Mouse (Mus musculus) midbrain, embryonic 14.5 days (tissue): ENCODE results near the gene Etaa1. TPM values are rescaled to one million over a fixed set of nuclear protein-coding genes. Genes with fewer than 3 reads are reported as not detected.
"Not testable (repeated sequence)": the region's sequence is repeated elsewhere in the genome, so short reads cannot be mapped to it uniquely, and the experiment has no call there.

Source experiments
- ATAC-seq: fragments of 200-750 bp; cut with Nextera tagmentation; 2 replicates; pipeline ENCODE4 v1.8.0; 2017; ENCODE audit warnings: moderate number of reproducible peaks, moderate library complexity; ENCODE audit not compliant: low FRiP score, low TSS enrichment
- DNase-seq: peaks from one replicate; pipeline ENCODE4 v3.0.0-alpha.2; 2015
- H3K27ac ChIP-seq: fragments of 300-500 bp; sonication (generic); replicated peaks from 2 replicates; pipeline ENCODE4 v1.5.1; 2014; ENCODE audit warnings: mild to moderate bottlenecking, low read depth, low read length, moderate library complexity
- H3K27me3 ChIP-seq: fragments of 300-500 bp; sonication (generic); 2 replicates; pipeline ENCODE4 v1.6.1; 2014; ENCODE audit warnings: low read length, control low read depth, mixed read lengths; ENCODE audit not compliant: control insufficient read depth, insufficient read depth
- H3K36me3 ChIP-seq: fragments of 300-500 bp; sonication (generic); 2 replicates; pipeline ENCODE4 v1.6.1; 2014; ENCODE audit warnings: low read length, control low read depth; ENCODE audit not compliant: control insufficient read depth, insufficient read depth
- H3K4me1 ChIP-seq: fragments of 300-500 bp; sonication (generic); 2 replicates; pipeline ENCODE4 v1.6.1; 2014; ENCODE audit warnings: mild to moderate bottlenecking, antibody characterized with exemption, low read length, control low read depth; ENCODE audit not compliant: control insufficient read depth, insufficient read depth
- H3K4me2 ChIP-seq: fragments of 300-500 bp; sonication (generic); 2 replicates; pipeline ENCODE4 v1.6.1; 2014; ENCODE audit warnings: mild to moderate bottlenecking, low read length, moderate library complexity
- H3K4me3 ChIP-seq: fragments of 300-500 bp; sonication (generic); replicated peaks from 2 replicates; pipeline ENCODE4 v1.5.1; 2014; ENCODE audit warnings: low read depth, low read length
- H3K9ac ChIP-seq: fragments of 300-500 bp; sonication (generic); replicated peaks from 2 replicates; pipeline ENCODE4 v1.6.1; 2014; ENCODE audit warnings: mild to moderate bottlenecking, low read length, moderate library complexity
- H3K9me3 ChIP-seq: fragments of 300-500 bp; sonication (generic); 2 replicates; pipeline ENCODE4 v1.6.1; 2016; ENCODE audit warnings: low read length, control low read depth, mixed read lengths; ENCODE audit not compliant: control insufficient read depth
- WGBS: fragments of 180-500 bp; shearing (Covaris S2); extraction: QIAGEN DNeasy Blood & Tissue Kit; methylation state at CpG from one replicate; pipeline ENCODE4 v1.1.7; 2014; 5-methylcytosine and 5-hydroxymethylcytosine counted together
- polyA plus RNA-seq: library from polyadenylated mRNA; unstranded; fragments of >200 nt; fragmentation: Nextera tagmentation; extraction: Ambion mirVana; gene quantifications from 2 replicates; pipeline ENCODE4 v1.2.1, GENCODE M21; 2014

The Etaa1 gene
- polyA plus RNA-seq, 1 experiment from 2014 or later: 10.4 TPM

- no peak overlapping the region for H3K4me2 ChIP-seq
- ATAC-seq: no peak
- DNase-seq: no peak
- H3K9me3 ChIP-seq: no peaks in the 10 kb centered on the region
- H3K4me3 ChIP-seq: no peak overlapping the region
- H3K36me3 ChIP-seq: 0 out of 2 replicates have a peak, but pooled peaks cover 3% of the 10 kb centered on the region
- H3K4me1 ChIP-seq: no peaks in the 10 kb centered on the region
- H3K27ac ChIP-seq: no peak overlapping the region
- H3K27me3 ChIP-seq: no peaks in the 10 kb centered on the region
- no peak overlapping the region for H3K9ac ChIP-seq
These were observed 15.7 kb downstream of the Etaa1 start for GRCm38 (mm10) chr11:17937931-17938330.

GRCm38 (mm10) chr11:17917905-17918304 is 35.8 kb downstream of the Etaa1 start:
- Histone ChIP-seq H3K27me3 (no peaks in the 10 kb centered on the region), H3K4me1 (no peaks in the 10 kb centered on the region), H3K4me2 (no peak overlapping the region), H3K9ac (no peak overlapping the region), H3K9me3 (no peaks in the 10 kb centered on the region), H3K4me3 (no peak overlapping the region), H3K36me3 (no peaks in the 10 kb centered on the region), H3K27ac (no peak overlapping the region)
- 61% methylated on average over 4 of the region's 4 CpGs for WGBS
- DNase-seq: no peak
- ATAC-seq: no peak

- no peaks in the 10 kb centered on the region for H3K9me3 ChIP-seq
- DNase-seq: no peak
- H3K27ac ChIP-seq: no peak overlapping the region
- no peak overlapping the region for H3K4me2 ChIP-seq
- H3K4me3 ChIP-seq: no peak overlapping the region
- no peaks in the 10 kb centered on the region for H3K27me3 ChIP-seq
- H3K4me1 ChIP-seq: no peaks in the 10 kb centered on the region
- no peak overlapping the region for H3K9ac ChIP-seq
- H3K36me3 ChIP-seq: no peaks in the 10 kb centered on the region
- no peak for ATAC-seq
- 93% methylated on average over 5 of the region's 5 CpGs for WGBS
These were observed 36.6 kb downstream of the Etaa1 start for GRCm38 (mm10) chr11:17917101-17917500.

- no peak overlapping the region for H3K4me2 ChIP-seq
- no peaks in the 10 kb centered on the region for H3K4me1 ChIP-seq
- 60% methylated on average over 1 of the region's 1 CpGs for WGBS
These were observed 37.2 kb downstream of the Etaa1 start for GRCm38 (mm10) chr11:17916486-17916885.

GRCm38 (mm10) chr11:17900996-17901395 is 52.7 kb downstream of the Etaa1 start:
- not testable (repeated sequence) for H3K4me3 ChIP-seq, H3K4me2 ChIP-seq, H3K27me3 ChIP-seq, ATAC-seq, DNase-seq, H3K9me3 ChIP-seq, H3K27ac ChIP-seq, H3K4me1 ChIP-seq, H3K36me3 ChIP-seq, H3K9ac ChIP-seq
- WGBS: 88% methylated on average over 4 of the region's 4 CpGs

More at GRCm38 (mm10) chr11:17916486-17916885, 37.2 kb downstream of the Etaa1 start:
- no peaks in the 10 kb centered on the region for H3K27me3 ChIP-seq
- no peak overlapping the region for H3K4me3 ChIP-seq
- H3K27ac ChIP-seq: no peak overlapping the region
- H3K36me3 ChIP-seq: no peaks in the 10 kb centered on the region
- no peak for DNase-seq
- H3K9ac ChIP-seq: no peak overlapping the region
- no peaks in the 10 kb centered on the region for H3K9me3 ChIP-seq
- ATAC-seq: no peak
